Mouse (Mus musculus): ENCODE results near the gene Parp9.
"Not testable (repeated sequence)": the region's sequence is repeated elsewhere in the genome, so short reads cannot be mapped to it uniquely, and the experiment has no call there.

Gene Parp9

DNA sequence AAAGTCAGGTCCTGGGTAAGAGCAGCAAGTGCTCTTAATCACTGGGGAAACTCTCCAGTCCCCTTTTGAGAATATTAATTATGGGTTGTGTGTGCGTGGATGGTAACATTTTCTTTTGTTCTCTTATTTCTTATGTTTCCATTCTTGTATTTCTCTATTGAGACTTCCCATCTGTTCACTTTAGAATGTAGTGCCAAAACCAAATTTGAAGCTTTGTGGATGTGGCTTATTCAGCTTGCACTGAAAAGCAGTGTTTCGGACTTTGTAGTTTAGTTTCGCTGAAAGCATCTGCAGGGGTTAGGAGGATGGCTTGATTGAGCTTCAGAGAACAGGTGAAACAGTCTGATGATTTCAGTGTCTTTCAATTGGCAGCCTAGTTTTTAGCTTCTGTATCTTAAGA is 55.0 kb downstream of the Parp9 start:
- no peak for DNase-seq (ENCODE audit: low spot score)

DNA sequence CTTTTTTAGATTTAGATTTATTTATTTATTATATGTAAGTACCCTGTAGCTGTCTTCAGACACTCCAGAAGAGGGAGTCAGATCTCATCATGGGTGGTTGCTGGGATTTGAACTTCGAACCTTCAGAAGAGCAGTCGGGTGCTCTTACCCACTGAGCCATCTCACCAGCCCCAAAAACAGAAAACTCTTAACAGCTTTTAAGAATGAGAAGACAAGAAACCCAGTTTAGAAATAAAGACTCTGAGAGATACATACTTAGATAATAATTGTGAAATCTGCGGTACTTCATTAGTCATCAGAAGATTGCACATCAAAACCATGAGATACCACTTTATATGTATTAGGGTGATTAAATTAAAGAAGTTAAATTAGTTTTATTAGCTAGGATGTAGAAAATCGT is 60.6 kb downstream of the Parp9 start:
- DNase-seq (ENCODE audit: low spot score), result not testable (repeated sequence)

DNA sequence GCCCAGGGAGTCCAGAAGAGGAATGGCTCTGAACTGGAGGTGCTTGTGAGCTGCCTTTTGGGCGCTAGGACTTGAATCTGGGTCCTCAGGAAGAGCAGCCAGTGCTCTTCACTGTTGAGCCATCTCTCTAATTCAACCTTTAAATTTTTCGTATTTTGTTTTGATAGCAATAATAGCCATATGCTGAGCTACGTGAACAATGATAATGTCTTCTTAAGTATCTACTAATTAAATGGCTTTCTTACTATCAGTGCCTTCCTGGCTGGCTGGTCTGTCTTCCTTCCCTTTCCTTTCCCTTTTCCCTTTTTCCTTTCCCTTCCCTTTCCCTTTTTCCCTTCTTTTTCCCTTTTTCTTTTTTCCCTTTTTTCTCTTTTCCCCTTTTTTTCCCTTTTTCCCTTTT is 70.1 kb downstream of the Parp9 start:
- DNase-seq (ENCODE audit: low spot score), result no peak

DNA sequence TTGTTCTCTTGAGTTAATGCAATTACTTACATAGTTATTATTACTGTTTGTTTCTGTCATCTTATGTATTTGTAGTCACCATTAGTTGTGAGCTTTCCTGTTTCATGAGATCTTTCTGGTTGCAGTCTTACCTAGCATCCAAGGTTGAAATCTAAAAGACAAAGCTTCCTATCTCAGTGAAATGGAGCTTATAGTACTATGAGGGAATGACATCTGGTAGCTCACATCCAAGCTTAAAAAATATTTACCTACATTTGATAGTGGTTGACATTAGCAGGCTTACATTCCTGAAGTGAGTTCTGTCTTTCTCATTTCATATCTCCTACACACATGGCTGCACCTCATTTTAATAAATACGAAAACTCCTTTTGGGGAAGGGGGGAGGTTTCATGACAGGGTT is 78.1 kb downstream of the Parp9 start:
- DNase-seq (ENCODE audit: low spot score), result no peak

Data from spleen, adult 12 weeks (tissue).